Mouse (Mus musculus) myocyte (in vitro differentiated cells): ENCODE data around the gene Ppp1r14a.

Experiments used
- CEBPB ChIP-seq: IDR thresholded peaks from 2 replicates; pipeline ENCODE4 v1.6.1; 2011; ENCODE audit warnings: mild to moderate bottlenecking, moderate library complexity; ENCODE audit not compliant: poor library complexity, insufficient read depth, severe bottlenecking
- E2F4 ChIP-seq: IDR thresholded peaks from one replicate; pipeline ENCODE4 v1.6.1; 2011; ENCODE audit warnings: mild to moderate bottlenecking, control low read depth, moderate library complexity; ENCODE audit not compliant: insufficient read depth
- MAX ChIP-seq: IDR thresholded peaks from one replicate; pipeline ENCODE4 v1.6.1; 2011; ENCODE audit warnings: low read depth, mild to moderate bottlenecking, control low read depth
- MYOD1 ChIP-seq, 3 experiments: IDR thresholded peaks; one replicate each; pipeline ENCODE4 v1.6.1; 2011; ENCODE audit warnings: control low read depth in 2 of 3, low read depth in 2 of 3, mild to moderate bottlenecking in 2 of 3, moderate library complexity in 1 of 3; ENCODE audit not compliant: insufficient read length in 2 of 3, control insufficient read depth in 1 of 3
- MYOG ChIP-seq, 3 experiments: IDR thresholded peaks; one replicate each; pipeline ENCODE4 v1.6.1; 2011; ENCODE audit warnings: control low read depth in 2 of 3, low read depth in 2 of 3, mild to moderate bottlenecking in 2 of 3; ENCODE audit not compliant: insufficient read length in 2 of 3, control insufficient read depth in 1 of 3, insufficient read depth in 1 of 3
- POLR2A ChIP-seq: IDR thresholded peaks from one replicate; pipeline ENCODE4 v1.6.1; 2011; ENCODE audit warnings: low read depth, mild to moderate bottlenecking, control low read depth, moderate library complexity; ENCODE audit not compliant: insufficient read length
- POLR2AphosphoS2 ChIP-seq: IDR thresholded peaks from one replicate; pipeline ENCODE4 v1.6.1; 2011; ENCODE audit warnings: low read depth, control low read depth; ENCODE audit not compliant: insufficient read length
- REST ChIP-seq: IDR thresholded peaks from one replicate; pipeline ENCODE4 v1.6.1; 2011; ENCODE audit warnings: mild to moderate bottlenecking, control low read depth, moderate library complexity; ENCODE audit not compliant: insufficient read depth, insufficient read length
- SRF ChIP-seq: IDR thresholded peaks from one replicate; pipeline ENCODE4 v1.6.1; 2011; ENCODE audit warnings: low read depth; ENCODE audit not compliant: control insufficient read depth, insufficient read length
- TCF12 ChIP-seq: IDR thresholded peaks from one replicate; pipeline ENCODE4 v1.6.1; 2011; ENCODE audit warnings: mild to moderate bottlenecking, control low read depth; ENCODE audit not compliant: poor library complexity, insufficient read depth, severe bottlenecking
- TCF3 ChIP-seq: IDR thresholded peaks from one replicate; pipeline ENCODE4 v1.6.1; 2011; ENCODE audit warnings: low read depth, control low read depth; ENCODE audit not compliant: insufficient read length
- USF1 ChIP-seq: IDR thresholded peaks from one replicate; pipeline ENCODE4 v1.6.1; 2011; ENCODE audit warnings: low read depth, mild to moderate bottlenecking, control low read depth, moderate library complexity

- no peak for TF ChIP-seq POLR2A
- TF ChIP-seq E2F4: no peak
- peak in 1 of 3 experiments; percentile 18 for TF ChIP-seq MYOD1 (IDR thresholded peaks at IDR 0.05; ENCODE audit: control insufficient read depth in 1 of 3, insufficient read length in 2 of 3, low read depth in 2 of 3)
- no peak for TF ChIP-seq POLR2AphosphoS2
- TF ChIP-seq MYOG (IDR thresholded peaks at IDR 0.05; ENCODE audit: control insufficient read depth in 1 of 3, insufficient read depth in 1 of 3, insufficient read length in 2 of 3, low read depth in 2 of 3): no peak
- no peak for TF ChIP-seq REST
- no peak for TF ChIP-seq TCF3
- TF ChIP-seq USF1: no peak
- TF ChIP-seq CEBPB: no peak
- TF ChIP-seq TCF12: no peak
- TF ChIP-seq MAX: no peak
- TF ChIP-seq SRF: no peak
These were observed 29.1 kb upstream of the Ppp1r14a start for GRCm38 (mm10) chr7:29259781-29260730.
